Mouse (Mus musculus): ENCODE measurements around the gene Mrc2.

The Mrc2 gene

DNA sequence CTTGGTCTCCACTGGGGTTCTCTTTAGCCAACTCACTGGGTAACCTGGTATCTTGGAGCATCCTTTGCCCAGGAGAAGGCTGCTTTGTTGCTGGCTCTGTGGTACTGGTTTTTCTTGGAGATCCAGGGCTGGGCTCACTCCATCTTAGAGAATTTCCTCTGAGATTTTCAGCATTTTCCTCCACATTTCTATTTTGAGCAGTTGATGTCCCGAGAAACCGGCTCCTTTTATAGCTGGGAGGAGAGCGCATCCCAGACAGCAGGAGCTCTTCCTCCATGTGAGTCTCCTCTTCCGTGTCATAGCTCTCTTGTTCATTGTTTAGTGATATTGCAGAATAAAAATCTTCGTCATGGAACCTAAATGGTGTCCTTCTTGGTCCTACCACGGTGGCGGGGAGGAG, 97.8 kb downstream of the Mrc2 start:
- no peak for DNase-seq

Measured in cerebellum, adult 18-20 months (tissue).